Mouse (Mus musculus): ENCODE results near the gene Erbb4.
"Not testable (repeated sequence)": the region's sequence is repeated elsewhere in the genome, so short reads cannot be mapped to it uniquely, and the experiment has no call there.

Gene Erbb4

GRCm38 (mm10) chr1:68860341-68860740, 247.5 kb downstream of the Erbb4 start:
- no peak for DNase-seq (ENCODE audit: low spot score in 2 of 2)

GRCm38 (mm10) chr1:68859480-68859879, 248.4 kb downstream of the Erbb4 start:
- DNase-seq (ENCODE audit: low spot score in 2 of 2) = no peak

GRCm38 (mm10) chr1:68839352-68839751, 268.5 kb downstream of the Erbb4 start:
- no peak for DNase-seq (ENCODE audit: low spot score in 2 of 2)

GRCm38 (mm10) chr1:68834686-68835085, 273.2 kb downstream of the Erbb4 start:
- no peak for DNase-seq (ENCODE audit: low spot score in 2 of 2)

- DNase-seq (ENCODE audit: low spot score in 2 of 2) = no peak
Measured at GRCm38 (mm10) chr1:68832101-68832500, 275.8 kb downstream of the Erbb4 start.

- no peak for DNase-seq (ENCODE audit: low spot score in 2 of 2)
Measured at GRCm38 (mm10) chr1:68831575-68831974, 276.3 kb downstream of the Erbb4 start.

- DNase-seq (ENCODE audit: low spot score in 2 of 2) = no peak
Measured at GRCm38 (mm10) chr1:68830501-68831239, 277.2 kb downstream of the Erbb4 start.

GRCm38 (mm10) chr1:68823116-68823644, 284.7 kb downstream of the Erbb4 start:
- no peak for DNase-seq (ENCODE audit: low spot score in 2 of 2)

- no peak for DNase-seq (ENCODE audit: low spot score in 2 of 2)
Measured at GRCm38 (mm10) chr1:68806711-68807110, 301.1 kb downstream of the Erbb4 start.

- no peak for DNase-seq (ENCODE audit: low spot score in 2 of 2)
Measured at GRCm38 (mm10) chr1:68787409-68788015, 320.3 kb downstream of the Erbb4 start.

- no peak for DNase-seq (ENCODE audit: low spot score in 2 of 2)
Measured at GRCm38 (mm10) chr1:68780653-68781052, 327.2 kb downstream of the Erbb4 start.

GRCm38 (mm10) chr1:68780032-68780431, 327.8 kb downstream of the Erbb4 start:
- DNase-seq (ENCODE audit: low spot score in 2 of 2) = no peak

GRCm38 (mm10) chr1:68766095-68766494, 341.8 kb downstream of the Erbb4 start:
- DNase-seq (ENCODE audit: low spot score in 2 of 2) = not testable (repeated sequence)

- no peak for DNase-seq (ENCODE audit: low spot score in 2 of 2)
Measured at GRCm38 (mm10) chr1:68762456-68762855, 345.4 kb downstream of the Erbb4 start.

GRCm38 (mm10) chr1:68748976-68749375, 358.9 kb downstream of the Erbb4 start:
- no peak for DNase-seq (ENCODE audit: low spot score in 2 of 2)

GRCm38 (mm10) chr1:68681478-68681877, 426.4 kb downstream of the Erbb4 start:
- DNase-seq (ENCODE audit: low spot score in 2 of 2) = no peak

GRCm38 (mm10) chr1:68674667-68675066, 433.2 kb downstream of the Erbb4 start:
- DNase-seq (ENCODE audit: low spot score in 2 of 2) = no peak

- DNase-seq (ENCODE audit: low spot score in 2 of 2) = no peak
Measured at GRCm38 (mm10) chr1:68666831-68667601, 440.8 kb downstream of the Erbb4 start.

GRCm38 (mm10) chr1:68590475-68590874, 517.4 kb downstream of the Erbb4 start:
- no peak for DNase-seq (ENCODE audit: low spot score in 2 of 2)

GRCm38 (mm10) chr1:68573851-68574540, 533.9 kb downstream of the Erbb4 start:
- no peak for DNase-seq (ENCODE audit: low spot score in 2 of 2)

GRCm38 (mm10) chr1:68570924-68571323, 536.9 kb downstream of the Erbb4 start:
- no peak for DNase-seq (ENCODE audit: low spot score in 2 of 2)

GRCm38 (mm10) chr1:68542942-68543341, 564.9 kb downstream of the Erbb4 start:
- DNase-seq (ENCODE audit: low spot score in 2 of 2) = no peak

All from spleen, postnatal 10 days (tissue).